Mouse (Mus musculus): ENCODE data around the gene Lmx1a.
A peak's percentile ranks its signal among the peaks of the same experiment; 100 is the strongest.

The Lmx1a gene

DNA sequence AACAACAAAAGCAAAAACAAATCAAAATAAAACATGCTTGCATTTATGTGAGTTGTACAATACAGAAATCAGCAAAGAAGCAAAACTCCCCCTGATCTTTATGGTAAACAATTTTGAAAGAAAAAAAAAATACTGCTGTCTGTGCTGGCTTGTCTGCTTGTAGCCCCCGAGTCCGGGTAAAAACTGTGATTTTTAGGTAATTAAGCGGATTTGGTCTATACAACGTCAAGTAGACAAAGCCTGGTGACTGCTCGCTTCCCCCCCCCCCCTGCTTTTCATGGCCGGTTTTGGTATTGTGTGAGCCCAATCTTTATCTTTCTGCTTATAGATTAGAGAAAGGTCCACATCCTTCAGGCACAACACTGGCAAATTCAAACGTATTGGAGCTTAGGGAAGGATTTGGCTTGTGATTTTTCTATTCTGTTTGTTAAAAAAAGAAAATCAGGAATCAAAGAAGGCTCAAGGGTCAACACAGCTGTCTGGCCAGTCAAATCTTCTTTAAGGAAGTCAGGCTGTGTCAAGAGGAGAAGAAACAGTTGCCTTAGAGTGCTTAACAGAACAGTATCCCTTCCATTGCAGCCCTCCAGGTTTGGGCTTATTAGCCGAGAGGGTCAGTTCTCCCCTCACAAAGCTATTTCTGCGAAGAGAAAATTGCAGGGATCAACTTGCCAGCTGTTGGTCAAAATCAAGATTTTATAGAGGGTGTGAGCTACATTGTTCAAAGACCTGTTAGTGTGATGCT, 4.6 kb downstream of the Lmx1a start:
- no peak for DNase-seq (ENCODE audit: low read depth, low spot score)

DNA sequence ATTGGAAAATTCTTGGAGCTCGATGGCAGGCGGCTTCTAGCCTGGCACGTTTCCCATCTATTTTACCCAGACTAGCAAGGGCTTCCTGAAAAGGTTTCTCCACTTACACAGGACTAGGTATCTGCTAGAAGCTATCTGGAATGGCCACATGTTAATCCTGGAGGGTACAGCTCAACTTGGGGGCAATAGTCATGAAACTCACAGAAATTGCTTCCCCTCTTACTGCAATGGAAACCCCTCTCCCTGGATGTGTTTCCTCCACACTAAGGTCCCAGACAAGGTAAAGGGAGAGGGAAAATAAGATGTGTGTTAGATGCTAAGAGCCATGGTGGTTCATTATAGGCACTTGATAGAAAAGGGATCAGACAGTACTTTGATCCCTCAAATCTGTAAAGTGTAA, 5.7 kb downstream of the Lmx1a start:
- no peak for DNase-seq (ENCODE audit: low read depth, low spot score)

DNA sequence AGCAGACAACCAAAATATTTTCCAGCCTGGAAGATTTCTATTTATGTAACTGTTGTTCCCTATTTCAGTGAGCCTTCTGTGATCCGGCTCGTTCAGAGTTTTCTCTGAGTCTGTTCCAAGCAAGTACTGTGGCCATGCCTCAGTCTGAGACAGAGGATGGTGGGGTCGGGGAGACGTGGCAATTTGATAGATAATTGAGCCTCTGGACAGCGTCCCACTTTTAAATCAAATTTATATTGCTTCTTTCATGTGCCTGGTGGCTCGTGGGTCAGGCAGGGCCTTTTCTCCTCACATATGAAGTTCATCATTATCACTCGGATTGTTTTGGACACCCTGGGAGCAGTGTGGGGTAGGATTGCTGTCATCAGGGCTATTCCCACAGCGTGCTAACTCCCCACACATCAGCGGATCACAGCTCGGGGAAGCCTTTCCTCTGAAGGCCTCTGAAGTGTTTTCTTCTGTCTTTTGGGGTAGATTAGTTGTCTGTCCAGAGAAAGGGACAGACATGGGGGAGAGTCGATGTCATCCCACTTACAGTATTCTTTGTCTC, 6.9 kb downstream of the Lmx1a start:
- no peak for DNase-seq (ENCODE audit: low read depth, low spot score)

DNA sequence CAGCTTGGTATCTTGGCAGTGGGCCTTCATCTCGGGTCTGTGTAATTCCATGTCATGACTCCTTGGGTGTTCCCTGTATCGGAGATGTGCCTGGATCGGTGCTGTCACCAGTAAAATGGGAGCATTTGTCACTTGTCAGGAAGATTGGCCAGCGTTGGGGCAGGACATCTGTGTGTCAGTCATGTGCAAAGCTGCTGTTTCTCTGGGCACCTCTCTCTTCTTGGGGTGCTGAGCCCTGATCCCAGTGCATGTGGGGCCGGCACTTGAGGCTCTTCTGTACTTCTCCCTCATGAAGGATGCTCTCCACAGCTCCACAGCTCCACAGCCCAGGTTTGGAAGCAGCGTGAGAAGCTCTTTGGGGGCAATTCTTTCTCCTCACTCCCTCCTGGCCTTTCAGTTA, 10.7 kb downstream of the Lmx1a start:
- no peak for DNase-seq (ENCODE audit: low read depth, low spot score)

- no peak for DNase-seq (ENCODE audit: low read depth, low spot score)
Observed at GRCm38 (mm10) chr1:167700221-167700620, 11.2 kb downstream of the Lmx1a start.

DNA sequence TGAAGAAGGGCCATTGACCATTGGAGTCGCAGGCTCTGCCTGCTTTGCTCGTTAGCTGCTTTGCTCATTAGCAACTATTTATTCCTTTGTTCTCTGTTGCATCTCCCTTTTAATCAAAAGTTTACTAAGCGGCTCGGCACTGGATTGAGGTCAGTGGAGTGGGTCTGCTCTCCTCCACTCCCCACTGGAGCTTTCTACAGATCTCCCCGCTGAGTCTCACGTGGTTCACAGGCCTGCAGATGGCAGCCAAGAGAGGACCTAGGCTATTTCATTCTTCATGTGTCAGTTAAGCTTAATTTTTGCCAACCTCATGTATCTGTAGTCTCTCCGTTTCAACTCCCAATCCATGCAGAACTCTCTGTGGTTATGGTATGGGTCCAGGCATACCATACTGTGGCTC, 16.5 kb downstream of the Lmx1a start:
- no peak for DNase-seq (ENCODE audit: low read depth, low spot score)

DNA sequence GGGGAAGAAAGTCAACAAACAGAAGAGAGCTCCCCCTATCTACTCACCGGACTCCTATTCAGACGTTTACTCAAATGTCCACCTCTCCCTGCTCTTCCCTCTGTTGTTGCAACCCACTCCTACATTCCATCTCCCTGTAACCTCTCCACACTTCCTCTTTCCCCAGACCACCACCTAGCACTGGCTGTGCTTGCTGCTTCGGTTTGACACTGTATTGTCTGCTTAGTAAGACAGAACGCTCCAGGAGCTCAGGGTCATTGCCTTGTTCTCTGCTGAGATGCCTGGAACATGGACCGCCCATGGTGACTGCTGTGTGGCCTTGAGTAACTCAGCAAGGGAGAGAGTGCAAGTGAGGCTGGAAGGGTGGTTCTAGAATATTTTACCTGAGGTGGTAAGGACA, 19.7 kb downstream of the Lmx1a start:
- DNase-seq (ENCODE audit: low read depth, low spot score): no peak

- DNase-seq (ENCODE audit: low read depth, low spot score): no peak
Observed at GRCm38 (mm10) chr1:167715730-167716341, 26.8 kb downstream of the Lmx1a start.

GRCm38 (mm10) chr1:167734471-167734870, 45.4 kb downstream of the Lmx1a start:
- DNase-seq (ENCODE audit: low read depth, low spot score): peak; percentile 36

- no peak for DNase-seq (ENCODE audit: low read depth, low spot score)
Observed at GRCm38 (mm10) chr1:167736793-167737192, 47.8 kb downstream of the Lmx1a start.

- no peak for DNase-seq (ENCODE audit: low read depth, low spot score)
Observed at GRCm38 (mm10) chr1:167739286-167739685, 50.2 kb downstream of the Lmx1a start.

- no peak for DNase-seq (ENCODE audit: low read depth, low spot score)
Observed at GRCm38 (mm10) chr1:167746676-167747075, 57.6 kb downstream of the Lmx1a start.

DNA sequence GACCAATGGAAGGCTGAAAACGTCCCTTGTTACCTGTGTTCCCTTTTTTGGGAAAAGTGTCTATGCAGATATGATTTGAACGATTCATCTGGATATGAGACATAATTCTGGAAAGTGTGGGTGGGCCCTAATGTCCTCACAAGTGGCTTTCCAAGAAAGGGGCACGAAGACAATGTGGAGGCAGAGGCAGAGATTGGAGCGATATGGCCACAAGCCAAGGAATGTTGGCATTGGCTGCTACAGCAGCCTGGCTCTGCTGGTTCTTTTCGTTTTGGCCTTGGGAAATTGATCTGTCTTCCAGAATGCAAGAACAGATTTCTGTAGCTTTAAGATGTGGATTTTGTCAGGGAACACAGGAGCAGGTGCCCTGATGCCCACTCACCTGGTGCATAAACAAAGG, 63.6 kb downstream of the Lmx1a start:
- DNase-seq (ENCODE audit: low read depth, low spot score): no peak

GRCm38 (mm10) chr1:167754085-167754484, 65.0 kb downstream of the Lmx1a start:
- DNase-seq (ENCODE audit: low read depth, low spot score): peak; percentile 61

GRCm38 (mm10) chr1:167754636-167755522, 65.8 kb downstream of the Lmx1a start:
- DNase-seq (ENCODE audit: low read depth, low spot score): peak; percentile 52

- no peak for DNase-seq (ENCODE audit: low read depth, low spot score)
Observed at GRCm38 (mm10) chr1:167758208-167758607, 69.2 kb downstream of the Lmx1a start.

GRCm38 (mm10) chr1:167760307-167760706, 71.3 kb downstream of the Lmx1a start:
- DNase-seq (ENCODE audit: low read depth, low spot score): no peak

- no peak for DNase-seq (ENCODE audit: low read depth, low spot score)
Observed at GRCm38 (mm10) chr1:167761785-167762223, 72.8 kb downstream of the Lmx1a start.

- DNase-seq (ENCODE audit: low read depth, low spot score): no peak
Observed at GRCm38 (mm10) chr1:167766619-167767018, 77.6 kb downstream of the Lmx1a start.

- peak; percentile 35 for DNase-seq (ENCODE audit: low read depth, low spot score)
Observed at GRCm38 (mm10) chr1:167770457-167770856, 81.4 kb downstream of the Lmx1a start.

GRCm38 (mm10) chr1:167779766-167780488, 90.9 kb downstream of the Lmx1a start:
- no peak for DNase-seq (ENCODE audit: low read depth, low spot score)
